Mouse (Mus musculus) myocyte (in vitro differentiated cells): ENCODE measurements around the gene Farp1.

Experiments used
- E2F4 ChIP-seq: IDR thresholded peaks from one replicate; pipeline ENCODE4 v1.6.1; 2011; ENCODE audit warnings: mild to moderate bottlenecking, control low read depth, moderate library complexity; ENCODE audit not compliant: insufficient read depth
- MAX ChIP-seq: IDR thresholded peaks from one replicate; pipeline ENCODE4 v1.6.1; 2011; ENCODE audit warnings: low read depth, mild to moderate bottlenecking, control low read depth
- MYOG ChIP-seq, 3 experiments: IDR thresholded peaks; one replicate each; pipeline ENCODE4 v1.6.1; 2011; ENCODE audit warnings: control low read depth in 2 of 3, low read depth in 2 of 3, mild to moderate bottlenecking in 2 of 3; ENCODE audit not compliant: insufficient read length in 2 of 3, control insufficient read depth in 1 of 3, insufficient read depth in 1 of 3
- POLR2A ChIP-seq: IDR thresholded peaks from one replicate; pipeline ENCODE4 v1.6.1; 2011; ENCODE audit warnings: low read depth, mild to moderate bottlenecking, control low read depth, moderate library complexity; ENCODE audit not compliant: insufficient read length
- TCF12 ChIP-seq: IDR thresholded peaks from one replicate; pipeline ENCODE4 v1.6.1; 2011; ENCODE audit warnings: mild to moderate bottlenecking, control low read depth; ENCODE audit not compliant: poor library complexity, insufficient read depth, severe bottlenecking
- USF1 ChIP-seq: IDR thresholded peaks from one replicate; pipeline ENCODE4 v1.6.1; 2011; ENCODE audit warnings: low read depth, mild to moderate bottlenecking, control low read depth, moderate library complexity

DNA sequence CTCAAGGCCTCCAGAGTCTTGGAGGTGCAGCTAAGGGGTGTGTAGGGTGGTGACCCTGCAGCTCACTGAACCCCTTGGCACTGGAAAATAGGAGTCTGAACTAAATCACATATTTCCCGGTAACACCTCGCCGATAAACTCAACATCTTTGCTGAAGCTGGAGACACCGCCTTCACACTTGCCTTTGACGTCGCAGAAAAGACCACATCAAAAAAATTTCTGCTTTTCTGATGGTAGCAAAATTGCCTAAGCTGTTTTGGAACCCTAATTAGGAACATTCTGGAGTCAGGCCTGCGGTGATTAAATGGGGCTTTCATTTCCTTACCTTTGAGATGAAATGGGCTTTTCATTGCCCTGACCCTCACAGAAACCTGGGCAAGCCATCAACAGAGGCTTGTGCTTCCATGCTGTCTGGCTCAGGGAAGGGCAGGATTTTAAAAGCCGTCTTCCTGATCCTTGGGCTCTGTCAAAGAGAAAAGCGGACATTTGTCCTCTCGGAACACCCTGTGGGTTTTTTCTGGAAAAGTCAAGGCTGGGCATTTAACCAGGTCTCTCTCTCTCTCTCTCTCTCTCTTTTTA lies 72.8 kb downstream of the Farp1 start:
- TF ChIP-seq MAX = no peak
- no peak for TF ChIP-seq TCF12
- no peak for TF ChIP-seq E2F4
- no peak for TF ChIP-seq POLR2A
- TF ChIP-seq USF1 = no peak
- no peak for TF ChIP-seq MYOG (IDR thresholded peaks at IDR 0.05; ENCODE audit: control insufficient read depth in 1 of 3, insufficient read depth in 1 of 3, insufficient read length in 2 of 3, low read depth in 2 of 3)
